In the genomic region with DNA sequence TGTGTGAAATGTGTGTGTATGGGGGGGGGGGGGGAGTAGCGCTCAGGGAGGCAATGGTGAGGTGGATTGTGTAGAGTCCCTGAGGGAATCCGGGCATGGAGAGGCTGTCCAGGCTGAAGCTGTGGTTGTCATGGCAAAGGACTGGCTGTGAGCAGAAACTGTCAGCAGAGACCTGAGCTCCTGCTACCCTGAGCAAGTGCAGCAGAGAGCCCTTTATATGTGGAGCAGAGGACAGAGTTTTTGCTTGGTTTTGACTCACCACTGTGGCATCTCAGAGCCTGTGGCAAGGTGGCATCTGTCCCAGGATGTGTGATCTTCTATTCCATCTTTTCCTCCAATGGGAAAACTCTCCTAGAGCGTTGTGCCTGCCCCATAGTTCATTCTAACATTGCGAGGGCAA, we compare ENCODE assay signal across 15 mouse cellular contexts.
"Had no signal": no experiment of that assay in that cellular context is flagged by ENCODE, and none has a peak within 500 bp of the region (broad histone marks: within the 10 kb centered on the region; RNA-seq: fewer than 3 reads in every experiment).

No protein-coding gene starts in this region.

- H3K27me3 ChIP-seq: kidney, embryonic 15.5 days; neural tube, embryonic 12.5 days had no signal

- DNase-seq: kidney, adult 2 months; kidney, postnatal 14 days; lung, embryonic 14.5 days; lung, postnatal 10 days; lung, postnatal 4 days; right cerebral cortex, adult 18-20 months; right cerebral cortex, postnatal 25 days; thymus, postnatal 4 days had no signal

- H3K4me2 ChIP-seq: kidney, embryonic 15.5 days; liver, embryonic 11.5 days; lung, embryonic 14.5 days; neural tube, embryonic 12.5 days had no signal

- H3K4me3 ChIP-seq: kidney, embryonic 15.5 days; left cerebral cortex, adult 2 months; limb, embryonic 10.5 days; midbrain, embryonic 10.5 days; myocyte; neural tube, embryonic 12.5 days had no signal

- H3K9ac ChIP-seq: kidney, embryonic 15.5 days; lung, embryonic 14.5 days; neural tube, embryonic 12.5 days had no signal

- H3K27ac ChIP-seq: kidney, embryonic 15.5 days; left cerebral cortex, adult 2 months; limb, embryonic 10.5 days; midbrain, embryonic 10.5 days; neural tube, embryonic 12.5 days had no signal

- H3K36me3 ChIP-seq: kidney, embryonic 15.5 days; limb, embryonic 10.5 days; midbrain, embryonic 10.5 days; neural tube, embryonic 12.5 days had no signal

- H3K9me3 ChIP-seq: kidney, embryonic 15.5 days; limb, embryonic 10.5 days; midbrain, embryonic 10.5 days; neural tube, embryonic 12.5 days had no signal
